Mouse (Mus musculus) spleen, embryonic (tissue): ENCODE measurements around the gene Hddc3.
"Not testable (repeated sequence)": the region's sequence is repeated elsewhere in the genome, so short reads cannot be mapped to it uniquely, and the experiment has no call there.

Experiments used
- CTCF ChIA-PET: fragments of 350-600 bp; sonication (Branson Sonifier 250); formaldehyde crosslinking; loops from one replicate; lab custom pipeline; 2022; lab: Charles Lee

Hddc3 gene

GRCm38 (mm10) chr7:80387633-80388543, 45.0 kb downstream of the Hddc3 start, which contains the start of gene Fes:
Gene Fes, minus strand, starts transcription at chr7:80387946.
- CTCF ChIA-PET, result no interaction called here

- CTCF ChIA-PET, result no interaction called here
Observed at GRCm38 (mm10) chr7:80392119-80392518, 49.2 kb downstream of the Hddc3 start.

GRCm38 (mm10) chr7:80394600-80394999, 51.7 kb downstream of the Hddc3 start:
- CTCF ChIA-PET, result no interaction called here

- CTCF ChIA-PET, result not testable (repeated sequence)
Observed at GRCm38 (mm10) chr7:80396427-80396826, 53.5 kb downstream of the Hddc3 start.

GRCm38 (mm10) chr7:80397986-80398385, 55.1 kb downstream of the Hddc3 start:
- CTCF ChIA-PET, result no interaction called here

- CTCF ChIA-PET, result no interaction called here
Observed at GRCm38 (mm10) chr7:80398654-80399444, 55.9 kb downstream of the Hddc3 start.

- CTCF ChIA-PET, result no interaction called here
Observed at GRCm38 (mm10) chr7:80400099-80400498, 57.2 kb downstream of the Hddc3 start.
